Mouse (Mus musculus) E14TG2a.4 (cell line): ENCODE measurements around the gene Slc50a1.

ENCODE experiments used
- CTCF ChIP-seq: conservative IDR thresholded peaks from 2 replicates; pipeline ENCODE4 v1.5.1; 2014; ENCODE audit warnings: low read length
- POU5F1 ChIP-seq: IDR thresholded peaks from 2 replicates; pipeline ENCODE4 v1.6.1; 2014; ENCODE audit warnings: low read length, borderline replicate concordance

DNA sequence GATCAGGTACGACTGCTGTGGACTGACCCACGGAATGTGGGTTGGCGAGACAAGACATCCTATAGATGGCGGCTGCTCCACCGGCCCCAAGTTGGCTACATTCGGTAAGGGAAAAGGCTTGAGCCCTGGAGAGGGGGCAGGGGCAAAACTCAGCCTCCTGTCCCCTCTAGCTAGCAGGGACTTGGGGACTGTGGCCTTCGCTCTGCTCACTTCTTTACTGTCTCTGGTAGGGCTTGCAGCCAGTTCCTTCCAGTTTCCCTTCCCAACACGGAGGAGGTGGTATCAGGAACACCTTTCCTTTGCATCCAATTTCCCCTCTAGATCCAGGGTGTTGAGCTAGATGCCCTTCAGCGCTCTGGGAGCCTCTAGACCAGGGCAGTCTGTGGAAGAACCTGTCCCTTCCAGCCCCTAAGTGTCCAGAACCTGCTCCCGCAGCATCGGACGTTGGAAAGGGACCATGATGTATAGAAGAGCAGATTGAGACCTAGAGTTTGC lies 45.0 kb downstream of the Slc50a1 start:
- TF ChIP-seq CTCF, result no peak
- no peak for TF ChIP-seq POU5F1
